Mouse (Mus musculus) inflammation-experienced regulatory T-cells, adult 6 months (primary cell): ENCODE data around the gene Ppfibp1. TPM values are rescaled to one million over a fixed set of nuclear protein-coding genes. Genes with fewer than 3 reads are reported as not detected.

Experiments used
- ATAC-seq: one replicate; pipeline ENCODE4 v1.8.0; 2017
- polyA plus RNA-seq, 3 experiments: library from polyadenylated mRNA; unstranded; fragments of 100-300 nt; shearing (Covaris generic); gene quantifications; one replicate each; pipeline ENCODE4 v1.2.1; 2017

Gene Ppfibp1
- polyA plus RNA-seq, 3 experiments from 2014 or later = 7.7 to 14.1 (median 8.8) TPM

GRCm38 (mm10) chr6:146999755-147000154 lies 111.5 kb downstream of the Ppfibp1 start:
- no peak for ATAC-seq

GRCm38 (mm10) chr6:147008148-147008547 lies 119.9 kb downstream of the Ppfibp1 start:
- ATAC-seq = peak; percentile 46

- no peak for ATAC-seq
Measured at GRCm38 (mm10) chr6:147010358-147010757, 122.1 kb downstream of the Ppfibp1 start.

GRCm38 (mm10) chr6:147010811-147011520 lies 122.7 kb downstream of the Ppfibp1 start:
- ATAC-seq = no peak

GRCm38 (mm10) chr6:147011555-147011954 lies 123.3 kb downstream of the Ppfibp1 start:
- no peak for ATAC-seq

- ATAC-seq = no peak
Measured at GRCm38 (mm10) chr6:147011977-147012376, 123.7 kb downstream of the Ppfibp1 start.

GRCm38 (mm10) chr6:147013546-147013945 lies 125.3 kb downstream of the Ppfibp1 start:
- ATAC-seq = no peak

GRCm38 (mm10) chr6:147017906-147018305 lies 129.6 kb downstream of the Ppfibp1 start:
- no peak for ATAC-seq

GRCm38 (mm10) chr6:147018364-147018763 lies 130.1 kb downstream of the Ppfibp1 start:
- no peak for ATAC-seq

GRCm38 (mm10) chr6:147021181-147021580 lies 132.9 kb downstream of the Ppfibp1 start:
- no peak for ATAC-seq

- no peak for ATAC-seq
Measured at GRCm38 (mm10) chr6:147022375-147023132, 134.3 kb downstream of the Ppfibp1 start.

- no peak for ATAC-seq
Measured at GRCm38 (mm10) chr6:147023133-147023395, 134.8 kb downstream of the Ppfibp1 start.

GRCm38 (mm10) chr6:147023568-147023967 lies 135.3 kb downstream of the Ppfibp1 start:
- ATAC-seq = no peak

- no peak for ATAC-seq
Measured at GRCm38 (mm10) chr6:147024761-147025160, 136.5 kb downstream of the Ppfibp1 start.

GRCm38 (mm10) chr6:147028396-147028795 lies 140.1 kb downstream of the Ppfibp1 start:
- ATAC-seq = no peak

- ATAC-seq = no peak
Measured at GRCm38 (mm10) chr6:147029591-147029990, 141.3 kb downstream of the Ppfibp1 start.

- ATAC-seq = no peak
Measured at GRCm38 (mm10) chr6:147030096-147030885, 142.0 kb downstream of the Ppfibp1 start.

GRCm38 (mm10) chr6:147032303-147032925 lies 144.1 kb downstream of the Ppfibp1 start, which contains the start of gene Rep15:
TSS of gene Rep15 (plus strand) at chr6:147032584.
- ATAC-seq = no peak

- ATAC-seq = peak; percentile 97
Measured at GRCm38 (mm10) chr6:147042291-147043290, 154.3 kb downstream of the Ppfibp1 start, which contains the start of gene Mrps35. TSS of gene Mrps35 (plus strand) at chr6:147042764.

- ATAC-seq = no peak
Measured at GRCm38 (mm10) chr6:147043633-147044032, 155.3 kb downstream of the Ppfibp1 start.

GRCm38 (mm10) chr6:147049239-147049805 lies 161.0 kb downstream of the Ppfibp1 start:
- ATAC-seq = no peak
